Mouse (Mus musculus): ENCODE measurements around the gene Slc22a14. TPM values are rescaled to one million over a fixed set of nuclear protein-coding genes. Genes with fewer than 3 reads are reported as not detected.

Gene Slc22a14
- polyA plus RNA-seq (2017; shearing (Covaris generic)): under 1 TPM in 1 of 2 experiments, not detected in 1; 0.29 TPM

DNA sequence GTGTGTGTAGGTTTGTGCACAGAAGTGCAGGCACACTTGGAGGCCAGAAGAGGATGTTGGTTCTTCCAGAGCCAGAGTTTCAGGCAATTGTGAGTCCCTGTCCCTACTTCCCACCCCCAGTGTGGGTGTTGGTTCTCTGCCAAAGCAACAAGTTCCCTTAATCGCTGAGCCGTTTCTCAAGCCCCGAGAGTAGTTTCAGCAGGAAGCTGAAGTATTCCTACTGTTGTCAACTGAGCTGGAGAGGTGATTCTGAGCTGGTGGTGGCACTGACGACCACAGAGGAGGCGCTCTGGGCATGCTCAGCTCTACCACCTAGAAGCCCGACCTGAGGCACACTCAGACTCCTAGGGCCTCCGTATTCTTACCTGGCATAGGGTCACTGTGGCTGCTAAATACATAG, at the start of gene Slc22a14:
TSS of gene Slc22a14 (minus strand) at position 270 of the 400 bp plus-strand sequence.

GRCm38 (mm10) chr9:119401801-119402214, 36.5 kb upstream of the Slc22a14 start, which contains the start of gene Acvr2b:
TSS of gene Acvr2b (plus strand) at chr9:119402118.

GRCm38 (mm10) chr9:119357331-119358057, 7.9 kb downstream of the Slc22a14 start, which contains the start of gene Xylb:
TSS of gene Xylb (plus strand) at chr9:119357381.

DNA sequence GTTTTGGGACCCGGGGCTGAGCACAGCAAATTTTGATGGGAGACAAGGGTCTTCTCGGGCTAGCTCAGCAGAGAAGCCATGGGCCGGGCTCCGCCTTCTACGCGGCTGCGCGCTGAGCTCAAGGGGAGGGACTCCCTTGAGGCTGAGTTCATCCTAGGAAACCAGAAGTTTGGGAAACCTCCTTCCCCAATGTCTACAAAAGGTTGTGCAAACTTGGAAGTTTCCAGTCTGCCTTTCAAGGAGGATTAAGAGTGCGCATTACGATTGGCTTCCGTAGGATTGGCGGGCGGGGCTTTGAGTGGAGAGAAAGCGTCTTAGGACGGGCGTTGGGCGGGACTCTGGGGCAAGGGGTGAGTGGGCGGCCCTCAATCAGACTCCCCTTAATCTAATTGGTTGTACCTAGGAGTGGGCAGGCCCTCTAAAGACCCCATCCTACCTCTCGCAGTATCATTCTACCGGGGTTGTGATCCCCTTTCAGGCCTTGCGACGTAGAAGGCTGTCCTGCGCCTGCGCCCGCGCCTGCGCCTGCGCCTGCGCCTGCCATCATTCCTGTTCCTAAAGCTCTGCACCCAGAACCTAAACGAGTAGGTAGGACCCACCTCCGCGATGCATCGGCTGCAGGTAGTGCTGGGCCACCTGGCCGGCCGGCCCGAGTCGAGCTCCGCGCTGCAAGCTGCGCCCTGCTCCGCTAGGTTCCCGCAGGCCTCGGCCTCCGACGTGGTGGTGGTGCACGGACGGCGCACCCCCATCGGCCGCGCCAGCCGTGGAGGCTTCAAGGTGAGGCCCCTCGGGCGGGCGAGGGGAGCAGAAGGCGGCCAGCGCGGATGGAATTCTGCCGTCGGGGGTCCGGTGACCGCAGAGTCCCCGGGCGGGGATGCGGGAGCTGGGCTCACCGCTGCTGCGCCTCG, 24.2 kb downstream of the Slc22a14 start, which contains the start of gene Myd88:
TSS of gene Myd88 (minus strand) at position 503 of the 908 bp plus-strand sequence.

DNA sequence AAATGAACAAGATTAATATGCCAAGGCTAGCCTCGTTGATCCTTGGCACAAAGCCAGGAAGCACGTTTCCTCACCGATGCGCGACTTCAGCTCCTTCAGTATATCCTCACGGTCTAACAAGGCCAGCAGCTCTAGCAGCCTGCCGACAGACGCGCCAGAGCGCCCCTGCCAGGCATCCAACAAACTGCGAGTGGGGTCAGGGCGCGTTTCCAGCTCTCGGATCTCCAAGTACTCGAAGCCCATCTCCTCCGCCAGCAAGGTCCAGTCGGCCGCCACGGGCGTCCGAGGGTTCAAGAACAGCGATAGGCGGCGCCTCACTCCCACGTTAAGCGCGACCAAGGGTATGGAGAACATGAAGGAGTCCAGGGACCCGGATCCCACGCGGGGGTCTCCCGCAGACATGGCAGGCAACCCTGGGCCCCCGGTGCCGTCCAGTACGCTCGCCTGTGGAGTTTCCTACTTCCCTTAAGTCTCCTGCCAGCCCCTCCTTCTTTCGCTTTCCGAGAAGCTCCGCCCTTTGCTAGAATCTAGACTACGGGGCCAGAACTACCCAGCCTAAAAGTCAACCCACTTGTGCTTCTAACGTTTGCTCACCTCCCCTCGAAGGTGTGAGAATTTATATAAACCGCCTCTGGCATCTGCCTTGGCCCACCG, 25.7 kb downstream of the Slc22a14 start, which contains the start of gene Acaa1a:
TSS of gene Acaa1a (plus strand) at position 119 of the 654 bp plus-strand sequence.

DNA sequence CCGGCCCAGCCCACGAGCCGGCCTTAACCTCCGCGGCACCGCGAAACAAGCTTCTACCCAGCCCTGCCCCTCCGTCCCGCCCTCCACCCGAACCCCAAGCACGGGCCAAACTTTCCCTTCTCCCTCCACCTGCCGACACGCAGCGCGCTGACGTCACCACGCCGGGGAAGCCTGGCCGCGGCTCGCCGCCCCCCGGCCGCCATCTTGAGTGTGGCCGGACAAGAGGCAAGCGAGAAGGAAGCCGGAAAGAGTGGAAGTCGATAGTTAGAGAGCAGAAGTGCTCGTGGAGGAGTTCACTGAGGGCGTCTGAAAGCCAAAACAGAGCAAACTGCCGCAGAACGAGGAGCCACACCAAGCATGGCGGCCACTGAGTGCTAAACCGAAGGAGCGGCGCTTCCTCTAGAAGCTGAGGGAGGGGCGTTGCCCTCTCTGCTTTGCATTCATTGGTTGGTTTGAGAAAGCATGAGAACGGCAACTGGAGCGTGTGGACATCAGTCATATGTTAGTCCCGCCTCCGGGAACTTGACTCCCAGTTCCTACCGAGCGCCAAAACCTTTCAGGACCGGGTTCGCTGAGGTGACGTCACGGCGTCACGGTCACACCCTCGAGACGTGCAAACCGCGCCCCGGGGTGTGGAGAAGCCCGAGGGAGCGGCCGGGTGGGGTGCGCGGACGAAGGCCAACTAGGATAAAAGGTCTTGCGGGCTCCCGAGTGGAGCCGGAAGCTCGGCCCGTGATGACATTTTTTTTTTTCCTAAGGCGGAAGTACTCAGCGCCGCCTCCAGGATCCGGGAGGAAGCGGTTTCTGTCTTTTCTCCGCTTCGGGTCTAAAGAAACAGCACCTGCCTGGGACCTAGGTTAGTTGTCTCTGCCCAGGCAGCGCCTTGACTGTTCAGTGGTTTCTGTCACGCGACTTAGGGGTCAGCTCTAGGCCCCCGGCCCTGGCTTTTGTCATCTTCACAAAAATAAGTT, 42.8 kb downstream of the Slc22a14 start, which contains the start of gene Oxsr1:
TSS of gene Oxsr1 (minus strand) at position 139 of the 971 bp plus-strand sequence.

DNA sequence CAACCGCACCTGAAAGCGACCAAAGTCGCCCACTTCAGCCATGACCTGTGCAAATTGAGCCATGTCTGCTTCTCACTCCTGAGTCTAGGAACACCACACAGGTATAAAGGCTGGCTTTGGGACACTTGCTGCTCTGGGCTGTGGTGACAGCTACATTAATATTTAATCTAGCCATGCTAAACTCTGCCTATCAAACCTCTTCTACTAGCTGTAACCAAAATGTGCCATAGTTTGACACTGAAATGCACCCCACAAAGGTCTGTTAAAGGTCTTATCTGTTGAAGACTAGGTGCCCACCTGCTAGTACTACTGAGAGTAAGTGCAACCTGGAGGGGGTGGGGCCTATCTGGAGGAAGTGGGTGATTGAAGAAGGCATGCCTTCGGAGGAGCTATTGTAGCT, 156.4 kb downstream of the Slc22a14 start, which contains the start of gene Slc22a13:
TSS of gene Slc22a13 (minus strand) at position 101 of the 400 bp plus-strand sequence.

DNA sequence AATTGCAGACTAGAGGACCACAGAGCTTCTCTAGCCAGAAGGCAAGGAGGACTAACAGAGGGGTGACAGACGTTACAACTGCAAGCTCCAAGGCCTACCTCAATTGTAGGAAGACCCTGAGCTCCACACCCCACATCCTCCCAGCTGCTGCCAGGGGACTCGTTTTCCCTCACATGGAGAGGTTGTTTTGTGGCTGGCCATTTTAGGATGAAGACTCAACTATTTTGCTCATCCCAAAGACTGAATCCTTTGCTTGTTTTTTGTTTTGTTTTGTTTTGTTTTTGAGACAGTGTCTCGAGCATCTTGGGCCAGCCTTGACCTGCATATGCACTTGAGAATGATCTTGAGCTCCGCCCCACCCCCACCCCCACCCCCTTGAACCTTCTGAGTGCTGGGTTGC, 206.5 kb downstream of the Slc22a14 start, which contains the start of gene Gm47289:
TSS of gene Gm47289 (plus strand) at position 301 of the 400 bp plus-strand sequence.

DNA sequence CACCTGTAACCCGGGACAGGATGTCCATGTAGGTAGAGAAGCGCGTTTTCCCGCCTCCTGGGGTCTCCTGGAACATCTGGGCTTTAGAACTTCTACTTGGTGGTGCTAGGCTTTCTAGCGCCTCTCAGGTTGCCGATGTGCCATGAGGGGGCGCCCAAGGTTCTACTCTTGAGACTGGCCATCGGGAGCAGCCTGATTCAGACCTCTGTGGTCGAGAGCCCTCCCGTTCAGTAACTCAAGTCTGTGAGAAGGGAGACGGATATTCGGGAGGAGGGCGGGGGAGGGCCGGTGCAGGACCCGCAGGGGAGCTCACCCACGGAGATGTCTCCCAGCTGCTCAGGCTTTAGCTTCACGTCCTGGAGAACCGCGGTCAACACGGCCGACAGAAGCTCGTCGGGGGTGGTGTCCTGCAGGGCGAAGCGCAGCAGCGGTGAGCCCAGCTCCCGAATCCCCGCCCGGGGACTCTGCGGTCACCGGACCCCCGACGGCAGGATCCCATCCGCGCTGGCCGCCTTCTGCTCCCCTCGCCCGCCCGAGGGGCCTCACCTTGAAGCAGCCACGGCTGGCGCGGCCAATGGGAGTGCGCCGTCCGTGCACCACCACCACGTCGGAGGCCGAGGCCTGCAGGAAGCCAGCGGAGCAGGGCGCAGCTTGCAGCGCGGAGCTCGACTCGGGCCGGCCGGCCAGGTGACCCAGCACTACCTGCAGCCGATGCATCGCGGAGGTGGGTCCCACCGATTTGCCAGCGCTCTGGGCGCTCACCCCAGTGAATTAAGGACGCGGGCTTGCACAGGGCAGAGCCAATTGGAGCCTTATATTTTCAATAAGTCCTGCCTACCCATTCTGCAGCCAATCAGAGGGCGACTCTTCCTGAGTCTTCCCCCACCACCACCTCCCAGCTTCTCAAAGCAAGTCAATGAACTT, 208.8 kb downstream of the Slc22a14 start, which contains the start of gene Acaa1b:
TSS of gene Acaa1b (minus strand) at position 816 of the 924 bp plus-strand sequence.

Other genes starting within 250 kb of the Slc22a14 start
- gene Acaa1b, start 208.5 kb downstream of the Slc22a14 start, polyA plus RNA-seq (2017; shearing (Covaris generic)): 1 to 10 TPM in 1 of 2 experiments, under 1 TPM in 1; 0.17 to 1.1 TPM
- gene Gm47289, start 206.4 kb downstream of the Slc22a14 start, polyA plus RNA-seq (2017; shearing (Covaris generic)): under 1 TPM in 1 of 2 experiments, not detected in 1; 0.15 TPM
- gene Slc22a13, start 156.5 kb downstream of the Slc22a14 start, polyA plus RNA-seq (2017; shearing (Covaris generic)): 1 to 10 TPM in 1 of 2 experiments, under 1 TPM in 1; 0.52 to 1.2 TPM
- gene Oxsr1, start 43.1 kb downstream of the Slc22a14 start, polyA plus RNA-seq (2017; shearing (Covaris generic)): 10 to 100 TPM; 20.7 to 21.4 TPM
- gene Acaa1a, start 25.9 kb downstream of the Slc22a14 start, polyA plus RNA-seq (2017; shearing (Covaris generic)): 100 to 1,000 TPM; 113 to 124 TPM
- 10 to 100 TPM; 79.6 to 99.8 TPM for gene Myd88, start 24.1 kb downstream of the Slc22a14 start, polyA plus RNA-seq (2017; shearing (Covaris generic))
- 1 to 10 TPM in 1 of 2 experiments, under 1 TPM in 1; 0.49 to 1.3 TPM for gene Xylb, start 8.2 kb downstream of the Slc22a14 start, polyA plus RNA-seq (2017; shearing (Covaris generic))
- gene Acvr2b, start 36.6 kb upstream of the Slc22a14 start, polyA plus RNA-seq (2017; shearing (Covaris generic)): under 1 TPM; 0.48 to 0.60 TPM
- gene Exog, start 79.4 kb upstream of the Slc22a14 start, polyA plus RNA-seq (2017; shearing (Covaris generic)): 10 to 100 TPM; 14.2 to 27.0 TPM
- gene Scn5a, start 213.5 kb upstream of the Slc22a14 start, polyA plus RNA-seq (2017; shearing (Covaris generic)): under 1 TPM in 1 of 2 experiments, not detected in 1; 0.86 TPM

All from inflammation-experienced regulatory T-cells (primary cell).